Mouse (Mus musculus) ES-E14 (cell line): ENCODE data around the gene Zfr. TPM values are rescaled to one million over a fixed set of nuclear protein-coding genes. Genes with fewer than 3 reads are reported as not detected.

Experiments used
- DNase-seq: peaks from one replicate; pipeline ENCODE4 v3.0.0-alpha.2; 2013; ENCODE audit warnings: low read depth, low spot score
- H3K27ac ChIP-seq: 2 replicates; pipeline ENCODE4 v1.5.1; 2012; ENCODE audit warnings: low read depth, mild to moderate bottlenecking, low read length, moderate library complexity, mixed read lengths; ENCODE audit not compliant: poor library complexity, insufficient read depth, severe bottlenecking
- H3K36me3 ChIP-seq: 2 replicates; pipeline ENCODE4 v1.6.1; 2012; ENCODE audit warnings: mild to moderate bottlenecking, low read length, moderate library complexity, mixed read lengths; ENCODE audit not compliant: control insufficient read depth, poor library complexity, insufficient read depth, severe bottlenecking
- H3K4me1 ChIP-seq, 2 experiments: fragments of 150-350 bp in 1 of 2; sonication (generic) in 1 of 2; 2 replicates each; pipeline ENCODE4 v1.6.1; 2012; ENCODE audit warnings: low read length in 2 of 2, mild to moderate bottlenecking in 1 of 2, mixed read lengths in 1 of 2; ENCODE audit not compliant: control insufficient read depth in 2 of 2, insufficient read depth in 2 of 2, poor library complexity in 1 of 2
- H3K4me3 ChIP-seq, 2 experiments: fragments of 150-350 bp in 1 of 2; sonication (generic) in 1 of 2; 2 replicates each; pipeline ENCODE4 v1.5.1; 2012; ENCODE audit warnings: low read length in 2 of 2, low read depth in 1 of 2, mild to moderate bottlenecking in 1 of 2, mixed read lengths in 1 of 2; ENCODE audit not compliant: insufficient read depth in 1 of 2, poor library complexity in 1 of 2, severe bottlenecking in 1 of 2
- H3K9ac ChIP-seq: 2 replicates; pipeline ENCODE4 v1.6.1; 2012; ENCODE audit warnings: low read depth, mild to moderate bottlenecking, low read length, mixed read lengths; ENCODE audit not compliant: poor library complexity, insufficient read depth, severe bottlenecking
- H3K9me3 ChIP-seq: fragments of 150-350 bp; sonication (generic); 2 replicates; pipeline ENCODE4 v1.6.1; 2012; ENCODE audit warnings: low read depth, mild to moderate bottlenecking, low read length; ENCODE audit not compliant: control insufficient read depth, insufficient read depth
- CHD2 ChIP-seq: IDR thresholded peaks from 2 replicates; pipeline ENCODE4 v1.6.1; 2014; ENCODE audit warnings: mild to moderate bottlenecking, low read depth, low read length, inconsistent platforms
- HCFC1 ChIP-seq: IDR thresholded peaks from 2 replicates; pipeline ENCODE4 v1.6.1; 2012; ENCODE audit warnings: low read length, inconsistent platforms, borderline replicate concordance; ENCODE audit not compliant: insufficient read depth
- MAFK ChIP-seq: IDR thresholded peaks from 2 replicates; pipeline ENCODE4 v1.6.1; 2014; ENCODE audit warnings: mild to moderate bottlenecking, low read depth, low read length, inconsistent platforms; ENCODE audit not compliant: insufficient read depth
- ZC3H11A ChIP-seq: IDR thresholded peaks from 2 replicates; pipeline ENCODE4 v1.6.1; 2012; ENCODE audit warnings: low read depth, mild to moderate bottlenecking, inconsistent platforms, low read length, borderline replicate concordance
- ZNF384 ChIP-seq: IDR thresholded peaks from 2 replicates; pipeline ENCODE4 v1.6.1; 2012; ENCODE audit warnings: low read depth, low read length, inconsistent platforms
- in situ Hi-C, 2 experiments: fragments of 600-800 bp; cut with MboI; formaldehyde crosslinking; loops; one replicate each; pipeline ENCODE4 v1.15.1; 2025; ENCODE audit warnings: low sequenced_read_pairs in 2 of 2, inconsistent platforms in 1 of 2; ENCODE audit not compliant: unreplicated experiment in 2 of 2
- total RNA-seq: library from RNA; depleted of rRNA; stranded (reverse); fragments of 300-350 nt; gene quantifications from 2 replicates; pipeline ENCODE4 v1.2.3, GENCODE M21; 2012

Zfr gene
- total RNA-seq, 1 experiment: 66.8 TPM

GRCm38 (mm10) chr15:12093026-12093960, 24.3 kb upstream of the Zfr start:
- no peak for TF ChIP-seq ZC3H11A
- TF ChIP-seq MAFK: no peak
- no peak for TF ChIP-seq HCFC1
- TF ChIP-seq ZNF384: no peak
- no peak for TF ChIP-seq CHD2
- H3K9ac ChIP-seq: no peak overlapping the region
- in situ Hi-C loops: no loop called here
- H3K9me3 ChIP-seq: no peaks in the 10 kb centered on the region
- no peak for DNase-seq
- peaks cover 0 to 5% of the 10 kb centered on the region in 2 experiments; a peak in 2 of 4 replicates for H3K4me1 ChIP-seq
- no peak overlapping the region for H3K4me3 ChIP-seq
- no peaks in the 10 kb centered on the region for H3K36me3 ChIP-seq
- H3K27ac ChIP-seq: no peak overlapping the region

- in situ Hi-C loops: no loop called here
Measured at GRCm38 (mm10) chr15:12093961-12094566, 23.6 kb upstream of the Zfr start.

GRCm38 (mm10) chr15:12096447-12096846, 21.2 kb upstream of the Zfr start:
- H3K4me1 ChIP-seq: no peaks in the 10 kb centered on the region; a peak in 1 of 4 replicates
- no peak overlapping the region for H3K9ac ChIP-seq
- no peak for DNase-seq
- no peak overlapping the region for H3K4me3 ChIP-seq
- in situ Hi-C loops: no loop called here
- no peak for TF ChIP-seq ZC3H11A
- no peak for TF ChIP-seq CHD2
- no peak for TF ChIP-seq MAFK
- no peak for TF ChIP-seq ZNF384
- TF ChIP-seq HCFC1: no peak
- H3K36me3 ChIP-seq: no peaks in the 10 kb centered on the region
- H3K9me3 ChIP-seq: no peaks in the 10 kb centered on the region
- H3K27ac ChIP-seq: no peak overlapping the region

More at GRCm38 (mm10) chr15:12093961-12094566, 23.6 kb upstream of the Zfr start:
- H3K4me1 ChIP-seq: peaks cover 0 to 5% of the 10 kb centered on the region in 2 experiments; a peak in 2 of 4 replicates
- H3K27ac ChIP-seq: no peak overlapping the region
- no peak for DNase-seq
- H3K9me3 ChIP-seq: no peaks in the 10 kb centered on the region
- TF ChIP-seq ZC3H11A: no peak
- TF ChIP-seq CHD2: no peak
- TF ChIP-seq ZNF384: no peak
- TF ChIP-seq MAFK: no peak
- no peak for TF ChIP-seq HCFC1
- H3K4me3 ChIP-seq: no peak overlapping the region
- H3K36me3 ChIP-seq: no peaks in the 10 kb centered on the region
- no peak overlapping the region for H3K9ac ChIP-seq

GRCm38 (mm10) chr15:12097344-12097743, 20.3 kb upstream of the Zfr start:
- H3K27ac ChIP-seq: no peak overlapping the region
- no peaks in the 10 kb centered on the region for H3K36me3 ChIP-seq
- no peak overlapping the region for H3K9ac ChIP-seq
- H3K4me3 ChIP-seq: no peak overlapping the region
- H3K4me1 ChIP-seq: no peaks in the 10 kb centered on the region
- no peak for TF ChIP-seq ZNF384
- in situ Hi-C loops: no loop called here
- DNase-seq: no peak
- no peaks in the 10 kb centered on the region for H3K9me3 ChIP-seq

GRCm38 (mm10) chr15:12100912-12101311, 16.7 kb upstream of the Zfr start:
- TF ChIP-seq MAFK (no peak), HCFC1 (no peak), ZC3H11A (no peak), CHD2 (no peak), ZNF384 (no peak)
- no peak overlapping the region for H3K27ac ChIP-seq
- H3K9ac ChIP-seq: no peak overlapping the region
- H3K4me1 ChIP-seq: no peaks in the 10 kb centered on the region
- no peak overlapping the region for H3K4me3 ChIP-seq
- in situ Hi-C loops: no loop called here
- no peaks in the 10 kb centered on the region for H3K36me3 ChIP-seq
- no peaks in the 10 kb centered on the region for H3K9me3 ChIP-seq
- no peak for DNase-seq
